Mouse (Mus musculus): ENCODE results near the gene Opcml.
A peak's percentile ranks its signal among the peaks of the same experiment; 100 is the strongest.

The Opcml gene

GRCm38 (mm10) chr9:28163946-28164345, 373.4 kb downstream of the Opcml start:
- no peak for DNase-seq (ENCODE audit: low spot score)

GRCm38 (mm10) chr9:28171890-28172289, 381.3 kb downstream of the Opcml start:
- DNase-seq (ENCODE audit: low spot score): no peak

GRCm38 (mm10) chr9:28177052-28177451, 386.5 kb downstream of the Opcml start:
- no peak for DNase-seq (ENCODE audit: low spot score)

- DNase-seq (ENCODE audit: low spot score): no peak
These were observed 387.7 kb downstream of the Opcml start for GRCm38 (mm10) chr9:28178123-28178887.

GRCm38 (mm10) chr9:28181916-28182315, 391.3 kb downstream of the Opcml start:
- no peak for DNase-seq (ENCODE audit: low spot score)

GRCm38 (mm10) chr9:28190226-28190625, 399.7 kb downstream of the Opcml start:
- DNase-seq (ENCODE audit: low spot score): no peak

GRCm38 (mm10) chr9:28190751-28191150, 400.2 kb downstream of the Opcml start:
- DNase-seq (ENCODE audit: low spot score): no peak

- no peak for DNase-seq (ENCODE audit: low spot score)
These were observed 406.0 kb downstream of the Opcml start for GRCm38 (mm10) chr9:28196550-28196949.

- DNase-seq (ENCODE audit: low spot score): no peak
These were observed 406.5 kb downstream of the Opcml start for GRCm38 (mm10) chr9:28197061-28197460.

- DNase-seq (ENCODE audit: low spot score): peak; percentile 15
These were observed 407.1 kb downstream of the Opcml start for GRCm38 (mm10) chr9:28197631-28198030.

GRCm38 (mm10) chr9:28198106-28198694, 407.6 kb downstream of the Opcml start:
- no peak for DNase-seq (ENCODE audit: low spot score)

GRCm38 (mm10) chr9:28207441-28207840, 416.9 kb downstream of the Opcml start:
- DNase-seq (ENCODE audit: low spot score): no peak

- no peak for DNase-seq (ENCODE audit: low spot score)
These were observed 418.1 kb downstream of the Opcml start for GRCm38 (mm10) chr9:28208696-28209095.

GRCm38 (mm10) chr9:28211877-28212276, 421.3 kb downstream of the Opcml start:
- no peak for DNase-seq (ENCODE audit: low spot score)

GRCm38 (mm10) chr9:28213893-28214292, 423.3 kb downstream of the Opcml start:
- no peak for DNase-seq (ENCODE audit: low spot score)

GRCm38 (mm10) chr9:28218026-28218646, 427.6 kb downstream of the Opcml start:
- no peak for DNase-seq (ENCODE audit: low spot score)

GRCm38 (mm10) chr9:28222726-28223125, 432.2 kb downstream of the Opcml start:
- no peak for DNase-seq (ENCODE audit: low spot score)

GRCm38 (mm10) chr9:28225824-28226569, 435.4 kb downstream of the Opcml start:
- no peak for DNase-seq (ENCODE audit: low spot score)

- no peak for DNase-seq (ENCODE audit: low spot score)
These were observed 436.0 kb downstream of the Opcml start for GRCm38 (mm10) chr9:28226570-28226951.

- no peak for DNase-seq (ENCODE audit: low spot score)
These were observed 447.9 kb downstream of the Opcml start for GRCm38 (mm10) chr9:28238450-28238849.

- no peak for DNase-seq (ENCODE audit: low spot score)
These were observed 457.3 kb downstream of the Opcml start for GRCm38 (mm10) chr9:28247742-28248503.

- DNase-seq (ENCODE audit: low spot score): no peak
These were observed 460.8 kb downstream of the Opcml start for GRCm38 (mm10) chr9:28251341-28251740.
